Mouse (Mus musculus): Measurements from ENCODE around the gene Rab11b.

The Rab11b gene

GRCm38 (mm10) chr17:33714779-33715178 lies 45.6 kb downstream of the Rab11b start:
- DNase-seq = no peak

DNA sequence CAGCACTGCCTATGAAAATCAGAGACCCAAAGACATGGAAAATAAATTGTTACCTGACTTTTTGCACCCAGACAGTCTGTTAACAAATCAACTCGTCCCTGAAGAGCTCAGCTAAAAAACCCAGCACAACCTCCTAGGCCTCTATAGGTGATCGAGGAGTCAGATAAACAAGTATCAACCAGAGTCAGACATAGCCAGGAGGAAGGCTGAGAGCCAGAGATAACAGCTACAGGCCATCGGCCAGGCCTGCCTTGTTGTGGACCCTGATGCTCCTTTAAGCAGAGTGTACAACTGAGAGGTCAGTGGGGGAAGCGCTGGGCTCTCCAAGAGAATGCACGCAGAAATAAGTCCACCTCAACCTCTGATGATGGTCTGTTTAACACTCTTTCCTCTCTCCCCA lies 47.1 kb downstream of the Rab11b start:
- no peak for DNase-seq

DNA sequence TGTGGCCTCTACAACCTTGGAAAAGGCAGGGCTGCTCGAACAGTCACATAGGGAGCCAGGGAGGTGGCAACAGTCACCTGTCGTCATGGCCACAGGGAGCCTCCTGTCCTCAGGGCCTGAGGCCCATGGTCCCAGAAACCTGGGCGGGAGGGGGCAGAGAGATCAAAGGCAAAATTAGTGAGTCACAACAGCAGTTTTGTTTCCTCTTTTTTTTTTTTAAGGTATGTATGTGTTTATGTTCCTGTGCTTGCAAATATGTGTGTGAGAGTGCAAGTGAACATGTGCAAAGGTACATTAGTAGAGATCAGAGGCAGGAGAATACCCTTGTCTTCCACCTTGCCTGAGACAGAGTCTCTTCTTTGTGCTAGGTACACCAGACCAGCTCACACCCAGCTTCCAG lies 50.5 kb downstream of the Rab11b start:
- DNase-seq = no peak

- DNase-seq = no peak
Observed at GRCm38 (mm10) chr17:33703091-33703490, 57.2 kb downstream of the Rab11b start.

DNA sequence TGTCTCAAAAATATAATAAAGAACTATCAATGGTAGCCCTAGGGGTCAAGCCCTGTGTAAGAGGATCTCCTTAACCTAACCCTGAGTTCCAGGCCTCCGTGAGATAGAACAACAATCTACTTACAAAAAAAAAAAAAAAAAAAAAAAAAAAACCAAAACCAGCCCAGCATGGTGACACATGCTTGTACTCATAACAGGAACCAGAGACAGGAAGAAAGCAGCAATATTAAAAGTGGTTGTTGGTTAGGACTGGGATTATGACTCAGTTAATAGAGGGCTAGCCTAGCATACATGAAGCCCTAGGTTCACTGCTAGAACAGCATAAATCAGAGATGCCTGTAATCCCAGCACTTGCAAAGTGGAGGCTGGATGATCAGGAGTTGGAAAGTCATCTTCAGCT lies 58.2 kb downstream of the Rab11b start:
- no peak for DNase-seq

GRCm38 (mm10) chr17:33695471-33695870 lies 64.9 kb downstream of the Rab11b start:
- no peak for DNase-seq

All from cerebellum, adult 18-20 months (tissue).